Mouse (Mus musculus): Measurements from ENCODE around the gene Cbfa2t3.
A peak's percentile ranks its signal among the peaks of the same experiment; 100 is the strongest.
"Not testable (repeated sequence)": the region's sequence is repeated elsewhere in the genome, so short reads cannot be mapped to it uniquely, and the experiment has no call there.

Cbfa2t3 gene

GRCm38 (mm10) chr8:122639521-122640248 lies 59.2 kb downstream of the Cbfa2t3 start:
- no peaks in the 10 kb centered on the region for H3K36me3 ChIP-seq (ENCODE audit: insufficient read depth, low read length)
- no peaks in the 10 kb centered on the region for H3K9me3 ChIP-seq (ENCODE audit: low read length)
- TF ChIP-seq POU5F1 (IDR thresholded peaks at IDR 0.05; ENCODE audit: borderline replicate concordance, low read length) (no peak), CTCF (conservative IDR thresholded peaks at IDR 0.05; ENCODE audit: low read length) (no peak), NANOG (IDR thresholded peaks at IDR 0.05; ENCODE audit: borderline replicate concordance, low read length) (no peak)
- H3K4me1 ChIP-seq (replicated peaks; ENCODE audit: low read depth, low read length), result peaks cover 71% of the 10 kb centered on the region
- H3K4me3 ChIP-seq (replicated peaks; ENCODE audit: low read length), result no peak overlapping the region
- peaks cover 12% of the 10 kb centered on the region for H3K27me3 ChIP-seq (ENCODE audit: insufficient read depth, low read length)

DNA sequence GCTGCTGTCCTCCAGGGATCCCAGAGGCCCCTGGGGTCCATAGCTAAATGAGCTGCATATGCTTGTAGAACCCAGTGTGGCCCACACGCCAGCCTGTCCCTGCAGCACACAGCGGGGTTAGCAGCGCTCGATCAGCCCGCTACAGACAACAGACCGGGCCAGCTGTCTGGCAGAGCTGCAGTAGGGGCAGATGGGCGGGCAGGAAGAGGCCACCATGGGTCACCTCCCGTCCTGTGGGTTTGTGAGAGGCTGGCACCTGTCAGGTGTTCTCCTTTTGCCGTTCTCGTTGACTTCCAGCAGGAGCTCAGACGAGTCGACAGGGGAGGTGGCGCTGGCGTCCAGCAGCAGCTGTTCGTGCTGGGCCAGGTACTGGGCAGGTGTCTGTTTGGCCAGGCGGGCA lies 60.3 kb downstream of the Cbfa2t3 start:
- no peaks in the 10 kb centered on the region for H3K9me3 ChIP-seq (ENCODE audit: low read length)
- TF ChIP-seq POU5F1 (IDR thresholded peaks at IDR 0.05; ENCODE audit: borderline replicate concordance, low read length) (no peak), CTCF (conservative IDR thresholded peaks at IDR 0.05; ENCODE audit: low read length) (no peak), NANOG (IDR thresholded peaks at IDR 0.05; ENCODE audit: borderline replicate concordance, low read length) (no peak)
- H3K27me3 ChIP-seq (ENCODE audit: insufficient read depth, low read length), result peaks cover 6% of the 10 kb centered on the region

GRCm38 (mm10) chr8:122637230-122637629 lies 61.7 kb downstream of the Cbfa2t3 start:
- TF ChIP-seq NANOG (IDR thresholded peaks at IDR 0.05; ENCODE audit: borderline replicate concordance, low read length) (no peak), POU5F1 (IDR thresholded peaks at IDR 0.05; ENCODE audit: borderline replicate concordance, low read length) (no peak), CTCF (conservative IDR thresholded peaks at IDR 0.05; ENCODE audit: low read length) (no peak)
- H3K4me3 ChIP-seq (replicated peaks; ENCODE audit: low read length), result no peak overlapping the region
- H3K4me1 ChIP-seq (replicated peaks; ENCODE audit: low read depth, low read length), result peaks cover 59% of the 10 kb centered on the region
- no peaks in the 10 kb centered on the region for H3K36me3 ChIP-seq (ENCODE audit: insufficient read depth, low read length)
- H3K27me3 ChIP-seq (ENCODE audit: insufficient read depth, low read length), result peaks cover 6% of the 10 kb centered on the region
- no peaks in the 10 kb centered on the region for H3K9me3 ChIP-seq (ENCODE audit: low read length)

More for the DNA sequence above, 60.3 kb downstream of the Cbfa2t3 start:
- H3K36me3 ChIP-seq (ENCODE audit: insufficient read depth, low read length), result no peaks in the 10 kb centered on the region
- peak overlapping the region; percentile 64 for H3K4me3 ChIP-seq (replicated peaks; ENCODE audit: low read length)
- peaks cover 71% of the 10 kb centered on the region for H3K4me1 ChIP-seq (replicated peaks; ENCODE audit: low read depth, low read length)

- no peaks in the 10 kb centered on the region for H3K9me3 ChIP-seq (ENCODE audit: low read length)
- H3K36me3 ChIP-seq (ENCODE audit: insufficient read depth, low read length), result no peaks in the 10 kb centered on the region
- H3K4me1 ChIP-seq (replicated peaks; ENCODE audit: low read depth, low read length), result peaks cover 55% of the 10 kb centered on the region
- peaks cover 6% of the 10 kb centered on the region for H3K27me3 ChIP-seq (ENCODE audit: insufficient read depth, low read length)
- no peak overlapping the region for H3K4me3 ChIP-seq (replicated peaks; ENCODE audit: low read length)
- no peak for TF ChIP-seq NANOG (IDR thresholded peaks at IDR 0.05; ENCODE audit: borderline replicate concordance, low read length)
- no peak for TF ChIP-seq POU5F1 (IDR thresholded peaks at IDR 0.05; ENCODE audit: borderline replicate concordance, low read length)
- no peak for TF ChIP-seq CTCF (conservative IDR thresholded peaks at IDR 0.05; ENCODE audit: low read length)
Observed at GRCm38 (mm10) chr8:122636803-122637175, 62.1 kb downstream of the Cbfa2t3 start.

DNA sequence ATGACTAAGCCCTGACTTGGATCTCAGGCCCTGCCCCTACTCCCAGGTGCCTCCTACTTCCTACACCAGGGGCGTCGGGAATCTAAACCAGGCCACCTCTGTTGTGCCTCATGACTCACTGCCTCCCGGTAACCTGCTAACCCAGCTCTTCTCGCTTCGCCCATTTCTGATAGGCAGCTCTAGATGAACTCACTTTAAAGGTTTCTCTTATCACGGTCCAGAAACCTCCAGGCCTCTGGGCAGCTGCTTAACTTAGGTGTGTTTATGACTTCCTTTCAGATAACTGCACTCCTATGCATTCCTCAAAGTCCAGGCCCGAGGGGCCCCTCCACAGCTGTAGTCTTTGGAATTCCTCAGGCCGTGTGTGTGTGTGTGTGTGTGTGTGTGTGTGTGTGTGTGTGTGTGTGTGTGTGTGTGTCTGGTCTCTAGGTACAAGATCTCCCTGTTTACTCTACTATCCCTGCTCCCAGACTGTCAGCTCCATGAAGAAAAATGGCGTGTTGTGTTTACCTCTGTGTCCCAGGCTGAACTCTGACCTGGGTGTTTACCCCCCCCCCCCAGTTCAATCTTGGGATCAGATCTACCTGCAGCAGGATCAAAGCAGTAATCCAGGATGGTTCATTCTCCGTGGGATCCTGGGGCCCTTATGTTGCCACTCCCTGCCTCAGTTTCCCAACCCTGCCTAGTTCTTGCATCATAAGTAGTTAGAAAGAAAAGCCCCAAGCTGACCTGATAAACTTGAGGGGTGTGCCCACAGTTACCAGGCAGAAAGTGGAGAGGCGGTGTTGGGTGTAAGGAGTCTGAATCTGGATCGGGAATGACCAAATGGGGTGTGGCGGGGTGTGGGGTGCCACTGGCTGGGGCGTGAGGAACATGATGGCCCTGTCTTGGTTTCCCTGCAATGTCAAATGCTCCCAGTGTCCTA lies 62.8 kb downstream of the Cbfa2t3 start:
- Histone ChIP-seq H3K9me3 (ENCODE audit: low read length) (no peaks in the 10 kb centered on the region), H3K4me3 (replicated peaks; ENCODE audit: low read length) (no peak overlapping the region), H3K4me1 (replicated peaks; ENCODE audit: low read depth, low read length) (peaks cover 49% of the 10 kb centered on the region), H3K36me3 (ENCODE audit: insufficient read depth, low read length) (no peaks in the 10 kb centered on the region), H3K27me3 (ENCODE audit: insufficient read depth, low read length) (peaks cover 6% of the 10 kb centered on the region)
- no peak for TF ChIP-seq NANOG (IDR thresholded peaks at IDR 0.05; ENCODE audit: borderline replicate concordance, low read length)
- no peak for TF ChIP-seq POU5F1 (IDR thresholded peaks at IDR 0.05; ENCODE audit: borderline replicate concordance, low read length)
- no peak for TF ChIP-seq CTCF (conservative IDR thresholded peaks at IDR 0.05; ENCODE audit: low read length)

DNA sequence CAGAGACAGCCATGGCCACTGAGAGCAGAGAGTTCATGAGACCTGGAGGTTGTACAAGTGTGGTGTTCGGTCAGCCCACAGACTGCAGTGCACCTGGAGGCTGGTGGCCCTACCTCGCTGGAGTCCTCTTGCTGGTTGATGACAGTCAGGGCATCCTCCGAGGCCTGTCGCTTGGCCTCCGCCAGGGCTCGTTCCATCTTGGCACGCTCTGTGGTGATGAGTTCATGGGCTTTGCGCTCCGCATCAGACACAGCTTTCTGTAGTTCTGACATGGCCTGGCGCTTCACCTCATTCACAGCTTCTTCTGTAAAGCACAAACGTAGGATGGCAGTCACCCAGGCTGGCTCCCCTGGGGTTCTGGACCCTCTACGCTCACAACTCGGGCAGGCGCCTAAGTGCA lies 65.7 kb downstream of the Cbfa2t3 start:
- peaks cover 38% of the 10 kb centered on the region for H3K4me1 ChIP-seq (replicated peaks; ENCODE audit: low read depth, low read length)
- no peak overlapping the region for H3K4me3 ChIP-seq (replicated peaks; ENCODE audit: low read length)
- peaks cover 11% of the 10 kb centered on the region; the same call in 1 of the 2 replicates for H3K27me3 ChIP-seq (ENCODE audit: insufficient read depth, low read length)
- no peak for TF ChIP-seq POU5F1 (IDR thresholded peaks at IDR 0.05; ENCODE audit: borderline replicate concordance, low read length)
- TF ChIP-seq CTCF (conservative IDR thresholded peaks at IDR 0.05; ENCODE audit: low read length), result no peak
- TF ChIP-seq NANOG (IDR thresholded peaks at IDR 0.05; ENCODE audit: borderline replicate concordance, low read length), result no peak
- H3K36me3 ChIP-seq (ENCODE audit: insufficient read depth, low read length), result no peaks in the 10 kb centered on the region
- no peaks in the 10 kb centered on the region for H3K9me3 ChIP-seq (ENCODE audit: low read length)

DNA sequence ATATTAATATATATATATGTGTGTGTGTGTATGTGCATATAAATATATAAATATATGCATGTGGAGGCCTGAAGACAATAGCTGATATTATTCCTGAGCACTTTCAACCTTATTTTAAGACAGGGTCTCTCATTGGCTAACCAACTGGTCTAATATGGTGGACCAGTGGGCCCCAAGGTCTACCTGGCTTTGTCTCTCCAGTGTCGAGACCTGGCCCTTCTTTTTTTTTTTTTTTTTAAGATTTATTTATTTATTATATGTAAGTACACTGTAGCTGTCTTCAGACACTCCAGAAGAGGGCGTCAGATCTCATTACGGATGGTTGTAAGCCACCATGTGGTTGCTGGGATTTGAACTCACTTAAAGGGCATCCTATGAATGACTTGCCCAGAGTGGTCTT lies 66.8 kb downstream of the Cbfa2t3 start:
- H3K9me3 ChIP-seq (ENCODE audit: low read length); H3K36me3 ChIP-seq (ENCODE audit: insufficient read depth, low read length); H3K4me3 ChIP-seq (replicated peaks; ENCODE audit: low read length): not testable (repeated sequence)
- H3K27me3 ChIP-seq (ENCODE audit: insufficient read depth, low read length), result peaks cover 11% of the 10 kb centered on the region; the same call in 1 of the 2 replicates
- H3K4me1 ChIP-seq (replicated peaks; ENCODE audit: low read depth, low read length), result peaks cover 30% of the 10 kb centered on the region

- H3K4me1 ChIP-seq (replicated peaks; ENCODE audit: low read depth, low read length), result peaks cover 24% of the 10 kb centered on the region
- TF ChIP-seq POU5F1 (IDR thresholded peaks at IDR 0.05; ENCODE audit: borderline replicate concordance, low read length) (no peak), NANOG (IDR thresholded peaks at IDR 0.05; ENCODE audit: borderline replicate concordance, low read length) (no peak), CTCF (conservative IDR thresholded peaks at IDR 0.05; ENCODE audit: low read length) (no peak)
- H3K36me3 ChIP-seq (ENCODE audit: insufficient read depth, low read length), result no peaks in the 10 kb centered on the region
- H3K27me3 ChIP-seq (ENCODE audit: insufficient read depth, low read length), result peaks cover 11% of the 10 kb centered on the region; the same call in 1 of the 2 replicates
- H3K9me3 ChIP-seq (ENCODE audit: low read length), result no peaks in the 10 kb centered on the region
- peak overlapping the region; percentile 78 for H3K4me3 ChIP-seq (replicated peaks; ENCODE audit: low read length)
Observed at GRCm38 (mm10) chr8:122630696-122631095, 68.2 kb downstream of the Cbfa2t3 start.

All from E14TG2a.4 (cell line).